Mouse (Mus musculus) thymus, postnatal 14 days (tissue): Measurements from ENCODE around the gene Mgat2.

Source experiments
- DNase-seq: peaks from one replicate; pipeline ENCODE4 v3.0.0; 2021

The Mgat2 gene

GRCm38 (mm10) chr12:69215000-69215785 lies 31.2 kb downstream of the Mgat2 start:
- no peak for DNase-seq

GRCm38 (mm10) chr12:69216587-69216986 lies 32.6 kb downstream of the Mgat2 start:
- no peak for DNase-seq

GRCm38 (mm10) chr12:69220613-69221277 lies 36.8 kb downstream of the Mgat2 start:
- DNase-seq = no peak

- peak; percentile 88 for DNase-seq
Observed at GRCm38 (mm10) chr12:69227776-69228466, 44.0 kb downstream of the Mgat2 start, which contains the start of gene Pole2. Pole2 (minus strand) TSS chr12:69228195.

- peak; percentile 41 for DNase-seq
Observed at GRCm38 (mm10) chr12:69229251-69229650, 45.3 kb downstream of the Mgat2 start.

- DNase-seq = no peak
Observed at GRCm38 (mm10) chr12:69235782-69236181, 51.8 kb downstream of the Mgat2 start.
